Mouse (Mus musculus) natural killer cell, adult 2 months (primary cell): ENCODE data around the gene Ebf4.
"Not testable (repeated sequence)": the region's sequence is repeated elsewhere in the genome, so short reads cannot be mapped to it uniquely, and the experiment has no call there.

ENCODE experiments used
- DNase-seq, 2 experiments: peaks; one replicate each; pipeline ENCODE4 v3.0.0; 2022; ENCODE audit warnings: low spot score in 2 of 2

The Ebf4 gene

DNA sequence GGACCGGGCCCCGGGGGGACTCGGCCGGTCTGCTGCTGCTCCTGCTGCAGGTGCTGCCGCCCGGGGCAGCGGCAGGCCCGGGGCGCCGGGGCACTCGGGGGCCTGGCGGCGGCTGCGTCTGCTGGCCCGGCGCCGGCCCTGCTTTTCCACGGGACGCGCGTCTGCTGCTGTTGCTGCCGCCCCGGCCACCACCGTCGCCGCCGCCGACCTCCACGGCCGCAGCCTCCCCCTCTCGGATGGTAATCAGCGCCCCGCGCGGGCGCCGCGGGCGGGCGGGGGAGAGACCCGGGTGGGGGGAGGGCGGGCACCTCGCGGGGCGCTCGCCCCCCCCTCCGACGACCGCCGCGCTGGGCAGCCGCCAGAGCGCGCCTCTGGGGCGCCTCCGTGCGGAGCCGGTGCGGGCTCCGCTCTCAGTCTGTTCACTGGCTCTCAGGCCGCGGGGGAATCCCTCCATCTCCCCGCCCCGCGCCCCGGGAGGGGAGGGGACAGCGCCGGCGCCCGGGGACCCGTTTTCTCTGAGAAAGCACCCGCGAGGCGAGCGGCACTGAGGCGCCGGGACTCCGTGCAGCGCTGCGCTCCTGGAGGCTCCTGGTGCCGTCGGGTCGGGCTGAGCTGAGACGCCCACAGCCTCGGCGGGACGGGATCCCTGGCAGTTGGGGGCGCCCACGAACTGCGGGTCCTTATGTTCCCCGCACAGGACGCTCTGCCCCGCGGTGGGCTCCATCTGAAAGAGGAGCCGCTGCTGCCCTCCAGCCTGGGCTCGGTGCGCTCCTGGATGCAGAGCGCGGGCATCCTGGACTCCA lies 563 bp downstream of the Ebf4 start:
- DNase-seq, result peak in 1 of 2 experiments; percentile 16

DNA sequence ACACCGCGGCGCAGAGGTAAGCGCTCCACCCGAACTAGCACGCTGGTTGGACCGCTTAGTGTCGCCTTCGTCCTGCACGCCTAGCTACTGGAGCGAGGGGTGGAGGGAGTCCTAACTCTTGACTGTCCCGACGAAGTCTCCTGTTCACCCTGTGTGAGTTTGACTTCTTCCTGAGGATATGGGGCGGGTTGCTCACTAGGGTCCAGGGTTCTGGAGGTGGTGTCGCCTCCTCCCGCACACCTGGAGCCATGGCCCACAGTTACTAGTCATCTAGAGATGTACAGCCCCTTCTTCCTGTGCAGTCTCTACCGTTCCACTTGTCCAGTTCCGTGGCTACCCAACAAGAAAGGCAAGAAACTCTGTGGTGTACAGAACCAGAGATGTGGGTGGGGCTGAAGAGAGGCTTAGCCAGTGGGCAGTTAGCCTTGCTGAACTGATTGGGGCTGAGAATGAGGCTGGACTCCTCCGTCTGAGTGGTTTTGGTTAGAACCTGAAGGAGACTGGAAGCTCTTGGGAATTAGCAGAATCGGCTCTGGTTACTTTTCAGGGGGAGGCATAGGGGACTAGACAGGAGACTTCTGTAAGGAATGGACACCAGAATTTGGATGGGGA lies 1.3 kb downstream of the Ebf4 start:
- DNase-seq, result no peak

DNA sequence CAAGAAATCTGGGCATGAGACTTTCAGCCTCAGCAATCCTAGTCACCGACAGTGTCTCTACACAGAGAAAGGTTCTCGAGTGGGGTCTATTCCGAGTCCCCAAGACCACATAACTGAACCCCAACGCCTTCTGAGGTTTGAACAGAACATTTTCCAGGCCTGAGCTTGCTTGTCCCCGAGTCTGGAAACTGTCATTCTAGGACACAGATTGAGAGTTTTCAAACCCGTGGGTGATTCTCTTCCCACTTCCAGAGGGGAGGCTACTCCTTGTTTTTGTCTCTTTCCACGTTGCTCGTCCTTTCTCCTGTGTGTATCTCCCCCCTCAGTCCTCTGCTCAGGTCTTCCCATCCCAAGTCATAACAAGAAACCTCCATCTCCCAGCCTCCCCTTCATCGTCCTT lies 2.6 kb downstream of the Ebf4 start:
- no peak for DNase-seq

DNA sequence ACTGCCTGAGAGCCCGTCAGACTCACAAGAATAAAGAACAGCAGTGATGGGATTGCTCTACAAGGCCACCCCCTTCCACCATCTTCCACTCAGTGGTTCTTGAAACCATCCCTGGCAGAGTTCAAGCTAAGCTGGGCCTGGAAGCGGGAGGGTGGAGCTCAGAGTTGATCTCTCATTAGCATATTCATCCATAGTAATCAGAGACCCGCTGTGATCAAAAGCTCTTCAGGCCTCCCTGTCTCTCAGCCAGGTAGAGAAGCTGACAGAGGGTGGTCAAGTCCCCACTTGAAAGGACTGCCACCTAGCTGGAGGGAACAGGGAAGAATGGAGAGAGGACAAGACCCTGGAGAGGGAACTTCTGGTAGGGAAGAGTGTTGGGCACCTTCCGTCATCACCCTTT lies 8.0 kb downstream of the Ebf4 start:
- no peak for DNase-seq

DNA sequence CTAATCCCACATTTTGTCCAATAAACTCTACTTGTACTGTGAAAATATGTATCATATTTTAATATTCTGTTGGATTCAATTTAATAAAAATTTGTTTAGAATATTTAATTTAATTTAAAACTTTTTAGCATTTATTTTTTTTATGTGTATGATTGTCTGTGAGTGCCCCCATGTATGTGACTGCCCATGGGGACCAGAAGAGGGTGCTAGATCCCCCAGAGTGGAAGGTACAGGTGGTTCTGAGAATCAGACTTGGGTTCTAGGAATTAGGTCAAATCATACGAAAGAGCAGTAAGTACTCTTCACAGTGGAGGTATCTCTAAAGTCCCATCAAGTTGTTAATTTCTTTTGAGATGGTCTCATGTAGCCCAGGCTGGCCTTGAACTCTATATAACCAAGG lies 32.1 kb downstream of the Ebf4 start:
- DNase-seq, result no peak

DNA sequence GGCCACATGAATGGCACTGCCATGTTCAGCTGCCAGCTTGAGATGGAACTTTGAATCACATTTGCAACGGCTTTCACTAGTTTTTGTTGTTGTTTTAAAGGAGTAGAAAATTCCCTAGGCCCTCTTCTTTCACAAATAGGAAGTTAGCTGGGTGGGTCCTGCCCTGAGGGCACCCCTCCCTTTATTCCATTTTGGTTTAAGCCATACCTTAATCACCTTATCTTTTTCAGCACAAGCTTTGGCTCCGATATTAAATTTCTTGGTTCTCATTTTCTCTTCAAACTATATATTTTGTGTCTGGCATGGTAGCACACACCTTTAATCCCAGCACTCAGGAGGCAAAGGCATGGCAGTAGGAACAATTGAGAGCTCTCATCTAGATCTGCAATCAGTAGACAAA lies 34.5 kb downstream of the Ebf4 start:
- DNase-seq, result no peak

DNA sequence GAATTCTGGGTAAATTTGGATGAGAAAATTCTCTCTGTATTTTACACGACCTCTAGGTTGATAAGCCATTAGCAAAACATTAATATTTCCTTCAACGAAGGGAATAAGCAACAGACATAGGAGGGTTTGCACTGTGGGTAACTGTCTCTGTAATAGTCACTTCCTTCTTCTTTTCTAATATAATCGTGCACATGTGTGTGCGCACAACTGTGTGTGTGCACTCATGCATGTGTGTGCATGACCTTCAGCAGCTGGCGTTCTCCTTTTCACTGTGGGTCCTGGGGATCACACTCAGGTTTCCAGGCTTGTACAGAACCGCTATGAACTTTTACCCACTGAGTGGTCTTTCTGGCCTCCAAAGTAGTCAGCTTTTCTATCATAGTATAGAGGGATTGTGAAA lies 40.1 kb downstream of the Ebf4 start:
- no peak for DNase-seq

DNA sequence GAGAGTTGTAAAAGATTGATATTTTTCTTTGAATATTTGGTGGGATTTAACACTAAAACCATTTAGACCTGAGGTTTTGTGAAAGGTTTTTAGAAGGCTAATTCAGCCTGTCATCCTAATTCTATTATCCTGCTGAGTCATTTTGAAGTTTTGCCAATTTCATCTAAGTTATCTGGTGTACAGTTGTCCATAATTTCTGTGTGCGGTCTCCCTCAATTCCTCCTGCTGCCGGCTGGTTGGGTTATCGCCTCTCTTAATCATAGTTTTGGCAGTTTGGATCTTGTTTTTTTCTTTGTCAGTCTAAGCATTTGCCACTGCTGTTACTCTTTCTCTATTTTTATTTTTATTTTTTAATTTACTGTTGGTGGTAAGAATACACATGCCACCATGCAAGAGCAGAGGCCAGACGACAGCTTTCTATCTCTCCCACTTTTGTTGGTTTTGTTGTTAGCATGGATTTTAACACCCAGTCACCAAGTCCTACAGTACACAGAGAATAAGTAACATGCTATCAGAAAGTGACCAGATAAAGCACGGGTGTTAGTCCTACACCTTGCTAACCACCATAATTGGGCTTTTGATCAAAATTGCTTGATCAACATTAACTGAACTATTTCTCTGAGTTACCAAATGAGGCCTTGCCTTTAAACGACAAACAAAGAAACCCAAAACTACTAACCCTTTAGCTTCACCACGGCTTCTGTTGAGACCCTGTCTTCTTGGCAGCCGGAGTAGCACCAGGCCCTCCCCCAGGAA lies 45.7 kb downstream of the Ebf4 start:
- DNase-seq, result no peak

DNA sequence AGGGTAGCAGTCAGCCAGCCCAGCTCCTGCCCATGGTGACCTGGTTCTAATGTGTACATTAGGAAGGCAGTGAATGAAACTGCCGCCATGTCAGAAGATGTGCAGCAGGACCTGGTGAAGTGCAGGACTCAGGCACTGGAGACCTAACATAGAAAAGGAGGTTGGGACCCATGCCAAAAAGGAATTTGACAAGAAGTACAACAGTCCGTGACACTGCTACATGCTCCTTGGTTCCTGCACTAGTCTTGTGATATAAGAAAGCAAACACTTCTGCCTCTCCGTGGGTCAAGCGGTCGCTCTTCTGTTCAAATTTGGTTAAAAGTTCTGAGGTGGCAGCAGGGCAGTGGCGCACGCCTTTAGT lies 46.2 kb downstream of the Ebf4 start:
- DNase-seq, result no peak

DNA sequence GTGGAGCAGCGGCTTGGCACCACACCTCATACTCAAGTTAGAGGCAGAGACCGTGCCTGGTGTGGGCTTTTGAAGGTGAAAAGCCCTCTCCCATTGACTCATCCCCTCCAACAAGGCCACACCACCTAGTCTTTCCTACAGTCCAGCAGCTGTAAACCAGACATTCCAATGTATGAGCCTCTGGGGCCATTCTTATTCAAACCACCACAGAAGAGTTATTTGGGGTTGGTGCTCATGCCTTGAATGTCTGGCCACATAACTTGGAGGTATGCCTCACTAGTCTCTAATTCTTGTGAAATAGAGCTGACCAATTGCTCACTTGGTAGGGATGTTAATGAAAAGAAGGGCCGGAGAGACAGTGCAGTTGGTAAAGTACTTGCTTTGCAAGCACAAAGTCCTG lies 55.4 kb downstream of the Ebf4 start:
- DNase-seq, result no peak

DNA sequence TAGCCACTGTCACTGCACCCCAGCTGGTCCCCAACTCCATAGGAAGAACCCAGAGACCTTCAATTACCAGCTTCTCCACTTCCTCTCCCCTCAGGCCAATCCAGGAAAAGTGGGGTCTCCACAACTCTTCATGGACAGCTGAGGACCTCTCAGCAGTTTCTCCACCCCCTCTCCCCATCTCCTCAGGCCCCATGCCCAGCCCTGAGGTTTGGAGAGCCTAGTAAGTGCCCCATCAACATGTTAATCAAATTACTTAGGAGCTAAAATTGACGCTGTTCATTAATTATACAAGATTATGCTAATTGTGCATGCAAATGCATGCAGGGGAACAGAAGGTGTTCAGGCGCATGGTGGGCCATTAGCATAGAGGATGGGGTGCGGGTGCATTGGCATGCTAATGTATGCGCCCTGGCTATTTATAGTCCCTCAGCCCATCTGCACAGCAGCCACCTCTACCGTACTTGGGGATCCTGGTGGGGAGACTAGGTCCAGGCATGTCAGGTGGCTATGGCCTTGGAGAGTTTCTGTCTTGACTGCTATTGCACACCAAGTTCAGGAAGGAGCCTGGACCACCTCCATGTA lies 56.9 kb downstream of the Ebf4 start:
- DNase-seq, result no peak

DNA sequence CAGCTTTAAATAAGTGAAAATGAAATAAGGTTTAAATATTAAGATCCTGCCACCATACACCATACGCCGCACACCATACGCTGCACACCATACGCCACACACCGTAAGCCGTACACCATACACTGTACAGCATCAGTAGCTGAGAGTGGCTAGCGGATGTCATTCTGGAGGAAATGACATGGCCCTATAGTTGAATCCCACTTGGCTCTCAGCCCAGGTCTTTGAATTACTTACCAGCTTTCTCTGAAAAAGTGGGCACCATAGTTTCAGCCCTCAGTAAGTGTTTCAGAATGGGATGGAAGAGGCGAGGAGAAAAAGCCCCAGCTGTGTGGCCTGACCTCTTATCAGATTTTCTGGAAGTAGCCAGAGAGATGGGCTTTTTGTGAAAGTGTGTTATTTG lies 58.4 kb downstream of the Ebf4 start:
- no peak for DNase-seq

DNA sequence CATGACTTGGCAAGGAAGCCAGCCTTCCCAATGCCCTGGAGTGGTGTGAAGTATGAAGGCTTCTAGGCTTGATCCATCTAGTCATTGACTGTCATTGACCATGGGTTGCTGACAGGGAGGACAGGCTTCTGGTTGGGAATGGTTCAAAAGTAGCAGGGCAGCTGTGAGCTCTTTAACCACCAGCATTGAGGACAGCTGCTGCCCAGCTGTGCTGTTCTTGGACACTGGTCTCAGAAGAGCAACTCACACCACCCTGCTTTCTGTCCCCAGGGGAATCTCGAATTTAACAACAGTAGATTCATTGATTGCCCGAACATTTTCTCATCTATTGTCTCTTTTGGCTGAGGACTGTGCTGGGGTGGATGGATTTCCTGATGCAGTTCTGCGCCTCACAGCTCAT lies 58.9 kb downstream of the Ebf4 start:
- no peak for DNase-seq

DNA sequence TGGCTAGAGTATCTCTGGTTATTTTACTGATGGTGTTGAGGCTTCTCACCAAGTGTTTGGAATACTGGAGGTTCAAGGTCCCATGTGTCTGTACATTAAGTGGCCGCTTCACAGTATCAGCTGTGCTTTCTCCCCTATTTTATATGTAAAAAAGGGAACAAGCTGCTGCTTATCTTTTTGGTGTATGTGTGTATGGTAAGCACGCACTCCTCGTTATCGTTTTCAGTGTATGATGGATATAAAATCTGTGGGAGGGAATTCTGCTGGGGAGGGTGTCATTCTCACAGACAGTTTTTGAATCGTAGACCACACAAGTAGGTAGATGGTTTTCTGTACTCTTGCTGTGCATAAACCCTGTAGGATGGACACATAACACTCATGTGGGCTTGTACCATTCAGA lies 62.6 kb downstream of the Ebf4 start:
- DNase-seq, result no peak

DNA sequence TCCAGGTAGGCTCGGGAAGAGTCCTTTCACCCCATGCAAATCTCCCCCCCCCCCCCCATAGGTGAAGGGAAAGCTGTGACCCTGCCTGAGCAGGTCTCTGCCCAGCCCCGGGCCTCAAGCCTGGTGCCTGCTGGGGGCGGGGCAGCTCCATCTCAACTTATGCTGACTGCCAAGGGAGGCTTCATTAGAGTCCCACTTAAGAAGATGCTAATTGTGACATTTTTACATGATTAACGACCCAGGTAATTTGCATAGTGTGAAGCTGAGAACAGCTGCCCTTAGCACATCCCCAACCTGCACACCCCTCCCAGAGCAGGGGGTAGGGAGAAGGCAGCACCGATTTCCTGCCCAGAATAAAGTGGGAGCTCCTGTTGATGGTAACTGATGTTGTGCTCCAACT lies 63.9 kb downstream of the Ebf4 start:
- DNase-seq, result no peak

DNA sequence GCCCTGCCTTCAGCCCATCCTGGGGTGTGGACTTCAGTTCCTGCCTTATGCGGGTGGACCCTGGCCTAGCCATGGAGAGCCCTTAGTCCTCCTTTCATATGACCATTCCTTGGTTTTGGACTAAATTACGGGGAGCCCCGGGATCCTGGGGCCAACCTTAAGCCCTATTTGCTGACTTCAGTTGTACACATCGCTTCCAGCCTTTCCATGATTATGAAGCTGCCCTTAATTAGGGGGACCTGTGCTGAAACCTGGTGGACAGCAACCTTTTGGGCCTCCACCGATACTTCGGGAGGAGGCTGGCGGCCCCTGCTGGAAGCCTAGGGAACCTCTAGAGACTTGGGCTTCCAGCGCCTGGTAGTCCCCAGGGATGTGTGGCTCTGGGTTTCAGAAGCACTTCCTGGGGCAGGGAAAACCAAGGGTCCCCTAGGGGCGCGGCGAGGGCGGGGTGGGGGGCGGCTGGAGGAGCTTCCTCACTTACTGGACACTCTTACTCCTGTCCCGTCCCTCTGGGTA lies 67.6 kb downstream of the Ebf4 start:
- no peak for DNase-seq

DNA sequence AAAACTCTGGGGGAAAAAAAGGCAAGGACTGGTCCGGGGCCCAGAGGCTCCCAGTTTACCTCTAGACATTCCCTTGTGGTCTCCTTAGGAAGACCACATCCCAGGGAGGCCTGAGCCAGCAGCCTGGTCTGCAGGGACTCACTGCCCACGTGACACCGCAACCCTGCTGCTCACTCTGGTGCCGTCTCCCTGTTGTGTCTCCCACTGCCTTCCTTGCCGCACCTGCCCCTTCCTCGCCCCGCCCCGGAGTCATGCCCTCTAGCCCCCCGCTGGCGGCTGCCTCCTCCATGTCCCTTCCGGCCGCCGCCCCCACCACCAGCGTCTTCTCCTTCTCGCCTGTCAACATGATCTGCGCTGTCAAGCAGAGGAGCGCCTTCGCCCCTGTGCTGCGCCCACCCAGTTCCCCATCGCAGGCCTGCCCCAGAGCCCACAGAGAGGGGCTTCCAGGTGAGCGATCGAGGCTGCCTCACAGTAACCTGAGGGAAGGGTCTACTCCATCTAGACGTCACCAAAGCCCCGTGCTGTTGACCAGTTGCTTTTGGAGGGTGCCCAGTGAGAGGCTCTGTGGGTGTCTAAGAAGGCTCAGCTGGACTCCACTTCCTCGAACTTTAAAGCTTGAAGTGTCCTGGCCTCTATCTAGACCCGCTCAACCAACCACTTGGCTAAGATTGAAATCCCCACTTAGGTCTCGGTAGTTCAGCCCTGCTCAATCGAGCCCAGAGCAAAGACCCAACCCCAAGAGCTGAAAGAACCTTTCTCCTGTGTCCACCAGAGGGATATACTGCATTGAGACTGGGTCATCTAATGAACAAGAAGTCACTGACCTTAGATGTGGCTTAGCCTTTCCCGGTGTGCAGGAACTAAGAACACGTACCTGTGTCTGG lies 70.5 kb downstream of the Ebf4 start:
- DNase-seq, result no peak

DNA sequence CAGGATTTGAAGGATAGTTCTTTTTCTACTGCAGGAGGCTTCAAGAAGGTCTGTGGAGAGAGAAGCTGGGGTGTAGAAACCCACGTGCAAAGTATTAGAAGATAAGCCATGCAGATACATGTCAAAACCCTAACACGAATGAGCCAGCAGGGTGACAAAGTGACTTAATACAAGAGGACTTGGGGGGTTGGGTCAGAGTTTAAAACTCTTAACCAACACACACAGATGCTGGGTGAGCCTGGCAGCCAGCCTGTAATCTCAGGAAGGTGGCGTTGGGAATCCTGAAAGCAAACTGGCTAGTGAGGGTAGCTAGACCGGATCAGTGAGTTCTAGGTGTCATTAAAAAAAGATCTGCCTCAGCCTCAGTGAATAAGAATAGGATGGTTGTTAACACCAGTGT lies 72.4 kb downstream of the Ebf4 start:
- no peak for DNase-seq

DNA sequence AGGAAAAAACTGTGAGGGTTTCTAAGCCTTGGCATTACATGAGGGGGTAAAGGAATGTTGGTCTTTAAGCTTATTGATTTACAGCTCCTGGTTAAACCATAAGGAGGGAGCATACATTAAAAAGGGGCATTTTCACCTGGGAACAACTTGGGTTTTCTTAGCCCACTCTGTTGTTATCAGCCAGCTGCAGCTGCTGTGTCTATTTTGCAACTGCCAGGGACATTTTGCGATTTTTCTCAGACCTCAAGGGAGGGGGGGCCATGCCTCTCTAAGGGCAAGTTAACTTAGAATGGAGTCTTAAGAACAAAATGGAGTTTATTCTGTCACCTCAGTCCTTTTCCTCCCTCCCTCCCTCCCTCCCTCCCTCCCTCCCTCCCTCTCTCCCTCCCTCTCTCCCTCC lies 78.1 kb downstream of the Ebf4 start:
- not testable (repeated sequence) for DNase-seq

DNA sequence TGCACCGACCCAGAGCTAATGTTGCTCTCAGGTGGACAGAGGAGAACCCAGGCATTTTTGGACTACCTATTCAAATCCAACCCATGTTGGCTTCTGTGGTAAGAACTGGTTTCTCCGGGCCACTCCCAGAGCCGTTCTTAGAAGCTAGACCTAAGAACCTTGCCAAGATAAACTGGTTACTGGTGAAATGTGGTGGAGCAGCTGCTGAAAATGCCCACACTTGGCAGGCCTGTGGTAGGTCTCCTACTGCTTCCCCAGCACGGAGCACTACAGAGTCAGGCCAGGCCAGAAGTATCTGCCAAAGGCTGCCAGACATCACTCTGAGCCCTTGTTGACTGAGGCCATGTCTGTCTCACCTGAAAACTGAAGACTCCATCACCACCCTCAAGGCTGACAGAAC lies 80.0 kb downstream of the Ebf4 start:
- DNase-seq, result no peak

DNA sequence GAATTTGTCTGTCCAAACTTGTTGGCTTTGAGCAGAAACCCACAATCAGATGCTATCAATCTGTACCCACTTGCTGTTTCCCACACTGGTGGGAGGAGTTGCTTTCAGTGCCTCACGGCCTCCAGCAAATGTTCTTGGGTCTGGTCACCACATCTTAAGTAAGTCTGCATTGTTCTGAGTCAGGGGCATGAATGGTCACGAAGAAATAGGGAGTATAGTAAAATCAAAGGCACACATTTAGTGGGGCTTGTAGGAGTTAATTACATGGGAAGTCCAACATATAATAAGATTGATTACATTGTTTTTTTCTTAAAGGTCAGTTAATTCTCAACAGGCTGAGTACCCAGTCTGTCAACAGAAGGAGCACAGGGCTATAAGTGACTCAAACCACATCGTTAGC lies 88.2 kb downstream of the Ebf4 start:
- DNase-seq, result no peak

DNA sequence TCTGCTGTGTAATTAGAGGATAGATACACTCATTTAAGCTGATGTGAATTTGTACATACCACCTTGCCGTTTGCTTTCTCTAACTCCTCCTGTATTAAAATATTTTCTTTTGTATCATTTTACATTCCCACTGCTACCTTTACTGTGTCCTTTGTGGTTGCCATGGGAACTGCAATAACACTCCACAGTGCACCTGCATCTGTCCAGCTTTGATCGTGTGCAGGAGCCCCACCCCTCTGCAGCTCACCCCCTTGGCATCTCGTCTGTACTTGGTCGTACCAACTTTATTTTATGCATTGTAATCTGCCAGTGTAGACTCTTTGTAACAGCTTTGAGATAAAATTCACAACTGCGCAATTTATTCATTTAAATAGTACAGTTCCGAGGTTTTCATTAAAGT lies 88.9 kb downstream of the Ebf4 start:
- no peak for DNase-seq
